Mouse (Mus musculus) liver, embryonic 14.5 days (tissue): ENCODE measurements around the gene Atxn1. TPM values are rescaled to one million over a fixed set of nuclear protein-coding genes. Genes with fewer than 3 reads are reported as not detected.
A peak's percentile ranks its signal among the peaks of the same experiment; 100 is the strongest.

ENCODE experiments used
- ATAC-seq: fragments of 200-750 bp; cut with Nextera tagmentation; 2 replicates; pipeline ENCODE4 v1.8.0; 2017; ENCODE audit warnings: moderate number of reproducible peaks, mild to moderate bottlenecking, moderate library complexity; ENCODE audit not compliant: insufficient read depth
- DNase-seq, 3 experiments: peaks; one replicate each; pipeline ENCODE4 v3.0.0-alpha.2; 2012 to 2013; ENCODE audit warnings: low read depth in 3 of 3, low spot score in 3 of 3
- H3K27ac ChIP-seq: fragments of 300-500 bp; sonication (generic); 2 replicates; pipeline ENCODE4 v1.5.1; 2014; ENCODE audit warnings: moderate library complexity, mild to moderate bottlenecking, control low read depth, inconsistent platforms
- H3K27me3 ChIP-seq: fragments of 300-500 bp; sonication (generic); 2 replicates; pipeline ENCODE4 v1.6.1; 2014; ENCODE audit warnings: mild to moderate bottlenecking, low read length, moderate library complexity; ENCODE audit not compliant: control insufficient read depth, insufficient read depth
- H3K36me3 ChIP-seq: fragments of 300-500 bp; sonication (generic); replicated peaks from 2 replicates; pipeline ENCODE4 v1.6.1; 2014; ENCODE audit warnings: low read depth; ENCODE audit not compliant: control insufficient read depth, insufficient read depth
- H3K4me1 ChIP-seq, 2 experiments: fragments of 200-500 bp in 1 of 2; fragments of 300-500 bp in 1 of 2; sonication (generic) in 1 of 2; replicated peaks; 2 replicates each; pipeline ENCODE4 v1.6.1; 2012 to 2014; ENCODE audit warnings: antibody characterized with exemption in 1 of 2, inconsistent platforms in 1 of 2, low read length in 1 of 2; ENCODE audit not compliant: control insufficient read depth in 2 of 2, insufficient read depth in 2 of 2
- H3K4me2 ChIP-seq: fragments of 300-500 bp; sonication (generic); 2 replicates; pipeline ENCODE4 v1.6.1; 2014; ENCODE audit warnings: low read depth, mild to moderate bottlenecking, control low read depth, moderate library complexity
- H3K4me3 ChIP-seq, 2 experiments: fragments of 200-500 bp in 1 of 2; fragments of 300-500 bp in 1 of 2; sonication (generic) in 1 of 2; 2 replicates each; pipeline ENCODE4 v1.5.1; 2012 to 2014; ENCODE audit warnings: low read depth in 2 of 2, low read length in 2 of 2, mild to moderate bottlenecking in 2 of 2, control low read depth in 1 of 2, inconsistent platforms in 1 of 2, moderate library complexity in 1 of 2; ENCODE audit not compliant: insufficient read depth in 1 of 2
- H3K9ac ChIP-seq: fragments of 300-500 bp; sonication (generic); replicated peaks from 2 replicates; pipeline ENCODE4 v1.6.1; 2014; ENCODE audit warnings: mild to moderate bottlenecking, control low read depth, moderate library complexity
- H3K9me3 ChIP-seq: fragments of 300-500 bp; sonication (generic); 2 replicates; pipeline ENCODE4 v1.6.1; 2016; ENCODE audit warnings: low read length, mixed read lengths; ENCODE audit not compliant: control insufficient read depth
- CTCF ChIP-seq: IDR thresholded peaks from 2 replicates; pipeline ENCODE4 v1.5.1; 2016; ENCODE audit warnings: antibody characterized with exemption, low read depth, control low read depth
- EP300 ChIP-seq: IDR thresholded peaks from 2 replicates; pipeline ENCODE4 v1.6.1; 2016; ENCODE audit warnings: antibody characterized with exemption, low read depth
- WGBS: fragments of 180-500 bp; shearing (Covaris S2); extraction: QIAGEN DNeasy Blood & Tissue Kit; methylation state at CpG from one replicate; pipeline ENCODE4 v1.1.7; 2014; ENCODE audit not compliant: insufficient replicate concordance; 5-methylcytosine and 5-hydroxymethylcytosine counted together
- polyA plus RNA-seq, 2 experiments: library from polyadenylated mRNA; depleted of rRNA in 1 of 2; stranded (reverse) in 1 of 2; unstranded in 1 of 2; fragments of >200 nt; fragmentation: Nextera tagmentation in 1 of 2; extraction: Ambion mirVana in 1 of 2; gene quantifications; 2 replicates each; pipeline versions ENCODE4 v1.2.1 to v1.2.3; 2012 to 2014

Gene Atxn1
- polyA plus RNA-seq, 2 experiments, result 1.0 to 1.2 TPM

- H3K4me1 ChIP-seq, result peaks cover 50 to 60% of the 10 kb centered on the region in 2 experiments
- DNase-seq (peak; percentile 69 to 82 (median 74)), ATAC-seq (peak; percentile 75)
- H3K9me3 ChIP-seq, result no peaks in the 10 kb centered on the region
- TF ChIP-seq EP300 (peak; percentile 29; the same call in 1 of the 2 replicates), CTCF (peak; percentile 21; the same call in 1 of the 2 replicates)
- peak within 1 kb of the TSS; percentile 95 for H3K27ac ChIP-seq
- H3K9ac ChIP-seq, result peak within 1 kb of the TSS; percentile 95
- under 1% methylated on average over 63 of the region's 63 CpGs for WGBS
- peak within 1 kb of the TSS; percentile 70 to 82 for H3K4me3 ChIP-seq
- H3K4me2 ChIP-seq, result peak within 1 kb of the TSS; percentile 85
- no peaks in the 10 kb centered on the region for H3K27me3 ChIP-seq
- peaks cover 12% of the 10 kb centered on the region for H3K36me3 ChIP-seq
These were observed 457.3 kb downstream of the Atxn1 start, which contains the start of gene Gmpr for GRCm38 (mm10) chr13:45507274-45508229. Gene Gmpr (plus strand): TSS chr13:45507444.

GRCm38 (mm10) chr13:45505546-45505945 is 459.3 kb downstream of the Atxn1 start:
- Histone ChIP-seq H3K4me1 (peaks cover 53 to 58% of the 10 kb centered on the region in 2 experiments), H3K27me3 (no peaks in the 10 kb centered on the region), H3K9me3 (no peaks in the 10 kb centered on the region), H3K9ac (no peak overlapping the region), H3K4me2 (no peak overlapping the region), H3K27ac (peak overlapping the region; percentile 95), H3K36me3 (peaks cover 2% of the 10 kb centered on the region), H3K4me3 (no peak overlapping the region)
- DNase-seq, result no peak
- TF ChIP-seq CTCF, result no peak
- WGBS, result 89% methylated on average over 3 of the region's 3 CpGs
- ATAC-seq, result no peak

DNA sequence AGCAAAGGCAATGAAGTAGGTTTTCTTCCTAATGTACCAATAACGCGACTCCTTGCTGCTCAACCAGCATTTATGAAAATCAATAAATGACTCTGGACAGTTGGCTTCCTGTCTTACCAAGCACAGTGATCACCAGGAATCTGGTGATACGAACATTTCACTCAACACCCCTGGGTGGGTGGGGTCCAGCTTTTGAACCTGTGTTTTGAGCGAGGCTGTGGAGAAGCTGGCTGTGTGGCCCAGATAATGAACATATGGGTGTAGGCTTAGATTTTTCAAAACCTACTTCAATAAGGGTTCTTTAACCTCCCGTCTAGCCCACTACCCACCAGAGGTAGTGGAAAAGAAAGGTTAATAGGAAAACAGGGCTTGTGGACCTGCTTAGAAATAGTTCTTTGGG is 462.0 kb downstream of the Atxn1 start:
- peak overlapping the region; percentile 38 for H3K9ac ChIP-seq
- H3K4me3 ChIP-seq, result peak overlapping the region in 1 of 2 experiments; percentile 12; a peak in 1 of 4 replicates
- H3K27me3 ChIP-seq, result no peaks in the 10 kb centered on the region
- no peaks in the 10 kb centered on the region for H3K36me3 ChIP-seq
- peak overlapping the region; percentile 87 for H3K27ac ChIP-seq
- peaks cover 62% of the 10 kb centered on the region in 2 experiments for H3K4me1 ChIP-seq
- peak; percentile 50 for ATAC-seq
- WGBS, result 35% methylated on average over 5 of the region's 5 CpGs
- H3K9me3 ChIP-seq, result no peaks in the 10 kb centered on the region
- peak; percentile 69 to 79 (median 76) for DNase-seq
- TF ChIP-seq CTCF (no peak), EP300 (peak; percentile 72)
- H3K4me2 ChIP-seq, result peak overlapping the region; percentile 57

DNA sequence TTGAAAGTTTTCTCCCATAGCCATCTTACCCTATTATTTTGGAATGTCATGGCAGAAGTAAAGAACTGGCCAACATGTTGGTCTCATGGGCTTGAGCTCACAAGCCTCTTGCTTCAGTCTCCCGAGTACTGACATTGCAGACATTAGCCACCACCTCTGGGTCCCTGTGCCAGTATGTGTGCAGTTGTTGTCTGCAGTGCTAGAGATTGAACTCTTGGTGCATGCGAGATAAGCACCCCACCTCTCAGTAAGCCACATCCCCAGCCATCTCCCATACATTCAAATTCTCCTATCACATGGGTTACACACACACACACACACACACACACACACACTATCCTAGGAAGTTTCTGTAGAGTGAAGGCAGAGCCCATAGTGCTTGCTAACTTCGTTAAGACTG is 464.9 kb downstream of the Atxn1 start:
- H3K36me3 ChIP-seq, result no peaks in the 10 kb centered on the region
- H3K9me3 ChIP-seq, result no peaks in the 10 kb centered on the region
- H3K4me3 ChIP-seq, result no peak overlapping the region
- H3K9ac ChIP-seq, result peak overlapping the region; percentile 45; the same call in 1 of the 2 replicates
- H3K4me2 ChIP-seq, result peak overlapping the region; percentile 43
- TF ChIP-seq EP300 (peak; percentile 74), CTCF (no peak)
- DNase-seq (peak in 2 of 3 experiments; percentile 54 to 65), ATAC-seq (peak; percentile 88)
- no peaks in the 10 kb centered on the region for H3K27me3 ChIP-seq
- peak overlapping the region; percentile 59 for H3K27ac ChIP-seq
- H3K4me1 ChIP-seq, result peaks cover 55 to 58% of the 10 kb centered on the region in 2 experiments
- WGBS, result 17% methylated on average over 3 of the region's 3 CpGs
